Mouse (Mus musculus) embryo, embryonic 11 days (tissue): ENCODE data around the gene Npsr1.

ENCODE experiments used
- DNase-seq: peaks from one replicate; pipeline ENCODE4 v3.0.0-alpha.2; 2015

Gene Npsr1

DNA sequence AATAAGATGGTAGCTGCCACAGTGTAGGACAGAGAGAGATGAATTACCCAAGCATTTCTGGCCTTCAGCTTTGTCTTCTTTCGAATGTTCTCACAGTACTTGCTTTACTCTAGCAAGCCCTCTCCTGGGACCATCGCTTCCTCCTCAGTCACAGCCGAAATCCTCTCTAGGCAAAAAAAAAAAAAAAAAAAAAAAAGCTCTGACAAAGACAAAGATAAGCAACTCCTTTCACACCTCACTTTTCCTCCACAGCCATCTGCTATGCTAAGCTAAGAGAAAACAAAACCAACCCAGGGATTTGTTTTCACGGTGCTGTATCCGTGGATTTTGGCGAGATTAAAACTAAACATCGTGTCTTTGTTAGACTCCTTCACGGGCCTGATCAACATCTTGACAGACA, 156.4 kb downstream of the Npsr1 start:
- DNase-seq, result no peak

GRCm38 (mm10) chr9:24280498-24281287, 182.9 kb downstream of the Npsr1 start:
- DNase-seq, result no peak

- no peak for DNase-seq
These were observed 184.8 kb downstream of the Npsr1 start for GRCm38 (mm10) chr9:24282617-24283016.

GRCm38 (mm10) chr9:24283071-24283470, 185.3 kb downstream of the Npsr1 start:
- peak; percentile 32 for DNase-seq

DNA sequence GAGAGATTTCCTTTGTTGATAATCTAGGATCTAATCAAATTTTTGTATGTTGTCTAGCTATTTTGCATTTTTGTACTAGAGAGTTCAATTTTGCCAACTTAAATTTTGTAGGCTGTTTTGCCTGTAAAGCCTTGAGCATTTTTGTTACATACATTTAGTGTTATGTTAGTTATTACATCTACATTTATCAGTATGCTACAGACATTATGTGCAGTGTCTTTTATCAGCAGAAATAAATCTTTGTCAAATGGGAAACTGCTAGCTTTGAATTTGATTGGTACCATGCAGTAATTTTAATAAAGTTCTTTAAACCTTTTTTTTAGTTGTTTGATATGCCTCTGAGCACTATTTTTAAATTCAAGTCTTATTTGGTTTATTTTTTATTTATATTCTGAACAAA, 185.7 kb downstream of the Npsr1 start:
- no peak for DNase-seq

GRCm38 (mm10) chr9:24284239-24285084, 186.7 kb downstream of the Npsr1 start:
- DNase-seq, result no peak

- no peak for DNase-seq
These were observed 187.6 kb downstream of the Npsr1 start for GRCm38 (mm10) chr9:24285419-24285818.

DNA sequence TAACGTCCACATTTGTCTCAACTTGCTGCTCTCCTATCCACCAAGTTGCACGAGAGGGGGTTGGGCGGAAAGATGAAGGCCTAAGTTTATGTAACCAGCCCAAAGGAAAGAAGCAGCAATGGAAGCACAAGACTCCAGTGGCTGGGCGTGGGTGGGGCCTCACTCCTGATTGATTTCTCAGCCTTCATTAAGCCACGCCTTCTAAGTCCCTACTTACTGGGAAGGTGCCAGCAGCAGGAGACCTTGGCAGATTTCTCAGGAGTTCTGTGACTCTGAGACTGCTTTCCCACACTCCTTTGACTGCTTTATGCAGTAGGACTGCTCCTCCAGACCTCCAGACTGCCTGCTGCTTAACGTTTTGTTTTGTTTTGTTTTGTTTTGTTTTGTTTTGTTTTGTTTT, 193.6 kb downstream of the Npsr1 start:
- peak; percentile 26 for DNase-seq

DNA sequence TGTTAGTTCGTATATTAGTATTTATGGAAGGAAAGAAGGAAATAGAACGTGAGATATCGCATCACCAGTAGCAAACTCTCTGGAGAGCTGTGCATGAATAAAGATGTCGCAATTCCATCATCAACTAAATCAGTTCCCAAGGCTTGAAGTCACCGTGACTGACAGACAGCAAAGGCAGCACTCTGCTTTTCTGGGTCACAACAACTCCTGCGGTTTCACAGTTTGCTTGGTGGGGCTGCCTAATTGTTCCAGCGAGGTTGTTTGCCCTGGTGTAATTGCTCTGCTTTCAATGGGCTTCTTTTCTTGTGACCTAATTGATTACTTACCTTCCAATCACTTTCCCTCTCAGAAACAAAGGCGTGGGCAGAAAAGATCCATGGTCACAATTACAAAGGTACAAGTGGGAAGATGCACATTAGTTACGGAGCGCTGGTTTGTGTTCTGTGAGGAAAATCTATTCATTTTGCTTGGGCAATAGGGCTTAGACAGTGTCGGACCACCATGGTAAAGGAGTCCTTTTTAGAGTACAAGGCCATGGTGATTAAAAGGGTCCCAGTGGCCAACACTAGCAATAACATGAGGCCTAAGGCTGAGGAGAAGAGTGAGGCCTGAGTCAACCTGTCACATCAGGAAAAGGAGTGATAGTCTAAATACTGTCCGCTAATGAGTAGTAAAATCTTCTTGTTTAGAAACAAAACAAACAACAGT, 195.6 kb downstream of the Npsr1 start:
- no peak for DNase-seq

GRCm38 (mm10) chr9:24302906-24303305, 205.1 kb downstream of the Npsr1 start:
- no peak for DNase-seq

GRCm38 (mm10) chr9:24306990-24307389, 209.2 kb downstream of the Npsr1 start:
- DNase-seq, result no peak

DNA sequence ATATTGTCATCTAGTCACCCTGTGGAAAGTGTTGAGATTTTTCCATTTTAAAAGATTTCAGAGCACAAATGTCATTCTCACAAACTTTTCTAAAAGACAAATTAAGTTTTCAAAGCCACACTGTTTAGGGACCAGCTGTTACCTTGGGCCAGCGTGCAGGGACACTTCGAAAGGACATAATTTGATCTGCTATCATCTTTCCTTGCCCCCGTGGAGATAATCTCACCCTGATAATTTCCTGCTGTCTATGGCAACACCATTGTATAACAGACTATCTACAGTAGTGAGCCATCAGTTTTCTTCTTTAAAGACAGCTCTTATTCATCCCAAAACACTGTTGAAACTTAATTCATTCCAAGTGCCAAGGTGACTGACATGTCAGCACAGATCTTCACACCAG, 209.6 kb downstream of the Npsr1 start:
- no peak for DNase-seq

DNA sequence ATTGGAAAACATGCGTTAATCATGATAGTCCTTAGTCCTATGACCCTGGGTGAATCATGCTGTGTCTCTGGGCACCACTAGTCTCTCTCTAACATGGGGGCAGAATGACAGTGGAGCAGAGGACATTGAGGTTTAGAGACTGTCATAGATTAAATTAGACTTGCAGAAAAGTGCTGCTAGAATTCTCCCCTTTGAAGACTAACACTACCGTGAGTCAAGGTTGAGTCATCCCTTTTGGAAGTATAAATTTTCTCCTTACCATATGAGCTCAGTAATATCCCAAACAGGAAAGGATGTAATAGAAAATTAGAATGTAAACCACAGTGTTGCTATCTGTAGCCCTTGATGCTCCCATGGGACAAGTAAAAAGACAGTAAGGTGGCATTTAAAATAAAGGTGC, 218.0 kb downstream of the Npsr1 start:
- DNase-seq, result no peak

DNA sequence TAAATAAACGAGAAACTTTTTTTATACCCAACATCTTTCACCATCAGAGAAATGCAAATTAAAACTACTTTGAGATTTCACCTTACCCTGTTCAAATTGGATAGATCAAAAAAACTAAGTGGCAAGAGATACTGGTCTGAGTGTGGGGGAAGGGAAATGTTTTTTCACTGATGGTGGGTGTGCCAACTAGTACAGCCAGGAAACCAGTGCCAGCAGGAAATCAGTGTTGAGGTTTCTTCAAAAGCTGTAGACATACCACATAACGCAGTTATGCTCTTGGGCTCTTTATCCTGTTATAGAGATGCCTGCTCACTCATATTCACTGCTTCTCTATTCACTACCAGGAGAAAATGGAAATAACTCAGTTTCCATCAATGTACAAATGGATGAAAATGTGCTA, 233.9 kb downstream of the Npsr1 start:
- no peak for DNase-seq

DNA sequence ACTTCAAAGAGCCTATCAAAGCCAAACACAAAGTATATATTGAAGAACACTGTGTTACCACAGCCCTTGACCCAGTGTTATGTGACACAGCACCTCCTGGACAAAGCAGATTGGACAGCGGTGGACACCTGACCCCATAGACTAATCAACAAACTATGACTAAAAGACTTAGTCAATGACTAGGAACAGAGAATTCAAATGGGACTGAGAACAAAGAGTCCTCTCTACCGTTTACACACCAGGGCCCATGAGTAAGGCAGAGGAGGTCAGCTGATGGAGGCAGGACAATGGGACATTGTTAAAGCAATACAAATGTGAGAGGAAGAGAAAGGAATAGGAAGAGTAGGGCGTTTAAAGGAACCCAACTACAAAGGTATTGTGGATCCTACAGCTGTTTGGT, 243.5 kb downstream of the Npsr1 start:
- no peak for DNase-seq

DNA sequence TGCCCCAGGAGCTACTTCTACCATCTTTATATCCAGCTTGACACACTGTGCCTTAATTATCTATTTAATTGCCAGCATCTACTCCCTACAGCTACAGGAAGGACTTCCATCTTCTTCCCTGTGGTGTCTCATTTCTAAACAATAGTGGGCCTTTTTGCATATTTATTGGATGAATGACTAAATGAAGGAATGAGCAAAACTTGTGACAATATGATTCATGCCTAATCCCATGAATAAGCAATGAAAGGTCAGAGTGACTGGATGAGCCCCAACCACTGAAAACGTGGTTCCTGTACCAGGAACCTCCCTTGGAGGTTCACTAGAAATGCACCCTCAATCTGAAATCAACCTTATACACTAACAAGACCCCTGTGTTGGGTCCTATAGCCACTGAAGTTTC, 249.2 kb downstream of the Npsr1 start:
- no peak for DNase-seq

DNA sequence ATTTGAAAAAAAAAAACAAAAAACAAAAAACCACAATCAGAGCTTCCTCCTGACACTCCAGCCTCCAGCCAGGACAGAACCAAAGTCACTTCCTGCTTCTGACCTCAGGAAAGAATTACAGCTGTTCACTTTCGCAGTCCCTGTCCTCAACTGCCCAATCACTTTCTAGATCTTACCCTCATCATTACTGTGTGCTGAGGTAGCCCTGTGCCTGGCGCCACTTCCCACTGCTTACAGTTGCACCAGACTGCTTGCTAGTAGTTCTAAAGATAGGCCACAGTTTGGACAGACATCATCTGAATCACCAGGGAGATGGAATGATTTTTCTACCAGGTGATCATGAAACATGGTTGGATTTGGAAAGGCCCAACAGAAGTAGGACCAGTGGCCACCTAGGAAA, 251.7 kb downstream of the Npsr1 start:
- no peak for DNase-seq

DNA sequence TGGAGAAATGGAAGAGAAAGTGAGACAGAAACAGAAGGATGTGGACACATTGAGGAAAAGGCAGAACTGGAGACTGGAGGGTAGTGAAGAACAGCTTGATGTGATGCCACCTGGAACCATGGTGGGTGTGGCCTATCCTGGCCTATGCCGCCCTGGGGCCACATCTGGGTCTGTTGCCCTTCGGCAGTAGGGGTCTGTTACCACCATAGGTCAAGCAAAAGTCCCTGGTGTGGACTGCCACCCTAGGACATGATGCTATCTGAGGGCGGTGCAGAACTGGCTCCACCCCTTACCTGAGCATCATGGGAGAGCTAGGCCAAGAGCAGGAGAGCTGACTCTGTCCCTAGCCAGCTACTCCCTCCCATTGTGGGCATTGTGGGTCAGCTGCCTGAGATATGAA, 253.6 kb downstream of the Npsr1 start:
- no peak for DNase-seq
